Mouse (Mus musculus) ES-Bruce4 (cell line): ENCODE measurements at regions not wholly inside any gene's neighbourhood (a gene's known extent, or its start where the extent isn't known, plus 50 kb on each side); places are given as distances from the start of the nearest gene placed in this dataset.

Experiments used
- H3K27ac ChIP-seq: 2 replicates; pipeline ENCODE4 v1.5.1; 2012; ENCODE audit warnings: low read length, inconsistent platforms; ENCODE audit not compliant: insufficient read depth
- H3K27me3 ChIP-seq: 2 replicates; pipeline ENCODE4 v1.6.1; 2012; ENCODE audit warnings: mild to moderate bottlenecking, low read length, inconsistent platforms; ENCODE audit not compliant: control insufficient read depth, poor library complexity, insufficient read depth, severe bottlenecking
- H3K36me3 ChIP-seq: 2 replicates; pipeline ENCODE4 v1.6.1; 2012; ENCODE audit warnings: inconsistent platforms, mild to moderate bottlenecking, low read length, moderate library complexity; ENCODE audit not compliant: control insufficient read depth, poor library complexity, insufficient read depth, severe bottlenecking
- H3K4me1 ChIP-seq: one replicate; pipeline ENCODE4 v1.8.1; 2011; ENCODE audit warnings: low read length; ENCODE audit not compliant: control insufficient read depth, insufficient read depth
- H3K4me3 ChIP-seq: 2 replicates; pipeline ENCODE4 v1.5.1; 2011; ENCODE audit warnings: low read depth, mild to moderate bottlenecking, low read length
- H3K9ac ChIP-seq: 2 replicates; pipeline ENCODE4 v1.6.1; 2012; ENCODE audit warnings: low read depth, mild to moderate bottlenecking, inconsistent platforms; ENCODE audit not compliant: poor library complexity, severe bottlenecking
- H3K9me3 ChIP-seq: replicated peaks from 2 replicates; pipeline ENCODE4 v1.6.1; 2012; ENCODE audit warnings: mild to moderate bottlenecking, low read length, inconsistent platforms; ENCODE audit not compliant: control insufficient read depth, poor library complexity, insufficient read depth, severe bottlenecking
- CTCF ChIP-seq: IDR thresholded peaks from one replicate; pipeline ENCODE4 v1.8.1; 2011; ENCODE audit warnings: low read depth, low read length
- EP300 ChIP-seq: IDR thresholded peaks from 2 replicates; pipeline ENCODE4 v1.6.1; 2011; ENCODE audit warnings: low read depth, low read length; ENCODE audit not compliant: insufficient read depth
- POLR2A ChIP-seq: IDR thresholded peaks from one replicate; pipeline ENCODE4 v1.8.1; 2011; ENCODE audit warnings: low read length; ENCODE audit not compliant: insufficient read depth

- no peaks in the 10 kb centered on the region for H3K36me3 ChIP-seq
- H3K9ac ChIP-seq, result no peak overlapping the region
- H3K4me3 ChIP-seq, result no peak overlapping the region
These were observed 127.1 kb upstream of the Gm4791 start for GRCm38 (mm10) chr9:46871211-46871994.

DNA sequence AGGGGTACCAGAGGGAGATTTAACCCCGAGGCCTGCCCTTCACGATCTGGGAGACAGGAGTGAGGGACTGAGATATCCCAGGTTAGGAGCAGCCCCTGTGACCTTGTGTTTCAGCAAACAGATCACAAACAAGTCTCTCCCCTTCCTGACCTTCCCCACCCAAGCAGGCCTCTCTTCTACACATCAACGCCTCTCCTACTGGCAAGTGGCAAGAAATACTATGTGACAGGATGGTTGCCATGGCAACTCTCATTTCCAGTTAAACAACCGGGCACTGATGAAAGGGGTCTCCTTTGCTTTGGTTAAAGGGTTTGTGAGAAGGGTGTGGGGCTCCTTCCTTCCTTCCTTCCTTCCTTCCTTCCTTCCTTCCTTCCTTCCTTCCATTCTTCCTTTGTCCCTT, 134.6 kb upstream of the Gm4791 start:
- Histone ChIP-seq H3K27me3 (no peaks in the 10 kb centered on the region), H3K9ac (no peak overlapping the region), H3K9me3 (peaks cover 4% of the 10 kb centered on the region; the same call in 1 of the 2 replicates), H3K36me3 (no peaks in the 10 kb centered on the region), H3K4me1 (no peaks in the 10 kb centered on the region), H3K4me3 (no peak overlapping the region), H3K27ac (no peak overlapping the region)
- TF ChIP-seq POLR2A, result no peak
- no peak for TF ChIP-seq CTCF
- TF ChIP-seq EP300, result no peak

More at GRCm38 (mm10) chr9:46871211-46871994, 127.1 kb upstream of the Gm4791 start:
- no peaks in the 10 kb centered on the region for H3K27me3 ChIP-seq
- H3K9me3 ChIP-seq, result no peaks in the 10 kb centered on the region
- TF ChIP-seq POLR2A, result no peak
- no peak for TF ChIP-seq EP300
- no peak for TF ChIP-seq CTCF
- no peak overlapping the region for H3K27ac ChIP-seq
- no peaks in the 10 kb centered on the region for H3K4me1 ChIP-seq

DNA sequence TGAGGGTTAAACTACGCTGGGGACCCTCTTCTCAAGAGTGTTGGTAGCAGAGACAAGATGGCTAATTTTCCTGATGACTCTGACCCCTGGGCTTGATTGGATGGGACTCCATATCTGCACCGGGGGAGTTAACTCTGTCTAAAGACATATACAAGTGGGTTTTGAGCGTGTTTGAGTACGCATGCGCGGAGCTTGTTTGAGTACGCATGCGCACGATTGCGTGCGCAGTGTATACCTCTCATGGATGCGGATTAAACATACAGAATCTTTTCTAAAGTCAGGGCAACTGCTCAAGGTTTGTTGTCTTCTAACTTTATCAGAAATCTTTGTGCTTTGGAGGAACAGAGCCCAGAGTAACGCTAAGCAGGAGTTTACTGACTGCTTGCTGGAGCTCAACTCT, 146.8 kb upstream of the Gm4791 start:
- no peaks in the 10 kb centered on the region for H3K4me1 ChIP-seq
- no peak overlapping the region for H3K4me3 ChIP-seq
- H3K36me3 ChIP-seq, result no peaks in the 10 kb centered on the region
- H3K9me3 ChIP-seq, result no peaks in the 10 kb centered on the region
- TF ChIP-seq EP300 (no peak), POLR2A (no peak), CTCF (no peak)
- no peaks in the 10 kb centered on the region for H3K27me3 ChIP-seq
- no peak overlapping the region for H3K27ac ChIP-seq
- H3K9ac ChIP-seq, result no peak overlapping the region

DNA sequence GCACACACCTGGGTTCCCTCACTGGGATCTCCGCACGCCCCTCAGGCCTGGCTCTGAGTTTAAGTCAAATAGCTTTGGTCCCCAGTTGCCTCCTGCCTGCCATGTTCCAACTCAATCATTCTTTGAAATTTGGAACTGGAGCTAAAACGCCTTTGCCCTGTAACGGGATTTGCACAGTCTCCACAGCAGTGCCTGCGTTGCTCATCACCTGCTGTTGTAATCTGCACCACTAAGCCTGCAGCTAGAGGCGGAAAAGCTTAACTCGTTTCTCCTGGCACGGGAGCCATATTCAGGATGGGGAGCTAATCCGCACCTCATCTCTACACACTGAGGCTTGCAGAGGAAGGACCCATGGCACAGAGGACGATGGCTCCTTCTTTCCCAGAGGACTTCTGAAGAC, 147.2 kb upstream of the Gm4791 start:
- Histone ChIP-seq H3K9ac (no peak overlapping the region), H3K27me3 (no peaks in the 10 kb centered on the region), H3K36me3 (no peaks in the 10 kb centered on the region), H3K9me3 (no peaks in the 10 kb centered on the region), H3K4me1 (no peaks in the 10 kb centered on the region), H3K4me3 (no peak overlapping the region), H3K27ac (no peak overlapping the region)
- no peak for TF ChIP-seq POLR2A

GRCm38 (mm10) chr9:46845276-46845675, 153.3 kb upstream of the Gm4791 start:
- H3K9me3 ChIP-seq, result no peaks in the 10 kb centered on the region
- H3K9ac ChIP-seq, result no peak overlapping the region
- H3K4me3 ChIP-seq, result no peak overlapping the region
- H3K36me3 ChIP-seq, result no peaks in the 10 kb centered on the region
- peaks cover 2% of the 10 kb centered on the region; the same call in 1 of the 2 replicates for H3K27me3 ChIP-seq
- TF ChIP-seq POLR2A, result no peak
- no peak for TF ChIP-seq EP300
- H3K27ac ChIP-seq, result no peak overlapping the region
- no peaks in the 10 kb centered on the region for H3K4me1 ChIP-seq

DNA sequence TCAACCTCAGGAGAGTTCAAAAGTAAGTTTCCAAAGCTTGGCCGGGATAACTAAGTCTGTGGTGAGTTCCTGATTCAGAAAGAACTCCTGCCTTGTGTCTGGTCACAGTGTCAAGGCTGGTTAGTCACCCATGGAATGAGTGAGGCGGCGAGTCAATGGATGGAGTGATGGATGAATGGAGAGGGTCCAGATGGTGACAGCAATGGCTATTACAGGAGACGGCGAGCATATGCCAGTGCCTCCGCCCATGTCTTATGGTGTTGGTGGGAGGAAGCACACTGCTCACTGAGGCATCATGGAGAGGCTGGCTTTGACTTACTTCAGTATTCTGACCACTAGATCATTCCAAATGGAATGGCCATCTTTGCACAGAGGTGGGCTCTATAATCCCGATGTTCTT, 154.8 kb upstream of the Gm4791 start:
- no peak for TF ChIP-seq CTCF
- TF ChIP-seq EP300, result no peak
- no peak for TF ChIP-seq POLR2A
- Histone ChIP-seq H3K9ac (no peak overlapping the region), H3K4me3 (no peak overlapping the region), H3K9me3 (no peaks in the 10 kb centered on the region), H3K36me3 (no peaks in the 10 kb centered on the region), H3K27ac (no peak overlapping the region), H3K27me3 (peaks cover 2% of the 10 kb centered on the region; the same call in 1 of the 2 replicates), H3K4me1 (no peaks in the 10 kb centered on the region)
